Mouse (Mus musculus): ENCODE results near the gene S1pr1.
A peak's percentile ranks its signal among the peaks of the same experiment; 100 is the strongest.

- TF ChIP-seq CTCF (conservative IDR thresholded peaks at IDR 0.05; ENCODE audit: low read length) (no peak), POU5F1 (IDR thresholded peaks at IDR 0.05; ENCODE audit: borderline replicate concordance, low read length) (no peak), NANOG (IDR thresholded peaks at IDR 0.05; ENCODE audit: borderline replicate concordance, low read length) (peak; percentile 29; the same call in 1 of the 2 replicates)
Measured at GRCm38 (mm10) chr3:115689920-115690319, 25.0 kb downstream of the S1pr1 start.

Data from E14TG2a.4 (cell line).